Mouse (Mus musculus): ENCODE data around the gene Uqcc2. TPM values are rescaled to one million over a fixed set of nuclear protein-coding genes. Genes with fewer than 3 reads are reported as not detected.

Gene Uqcc2
- polyA plus RNA-seq, 1 experiment = 148 TPM

DNA sequence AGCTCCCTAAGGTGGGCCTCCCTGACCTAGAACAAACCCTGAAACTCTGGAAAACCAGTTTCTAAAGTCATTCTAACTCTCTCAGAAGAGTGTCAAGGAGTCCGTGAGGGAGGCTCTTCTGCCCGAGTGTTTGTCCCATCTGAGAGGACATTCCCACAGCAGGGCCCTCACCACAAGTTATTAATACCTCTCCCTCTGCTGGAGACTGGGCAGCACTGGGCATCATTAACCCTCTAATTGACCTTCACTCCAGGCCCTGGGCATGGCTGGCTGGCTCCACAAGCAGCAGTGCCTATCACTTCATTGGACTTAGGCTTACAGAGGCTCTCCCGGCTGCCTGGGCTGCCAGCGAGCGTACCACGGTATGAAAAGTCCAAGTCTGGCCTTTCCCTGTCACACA is 24.7 kb upstream of the Uqcc2 start:
- H3K27ac ChIP-seq (ENCODE audit: insufficient read depth, low read length) = no peak overlapping the region
- no peak for TF ChIP-seq POLR2A (IDR thresholded peaks at IDR 0.05; ENCODE audit: low read depth, low read length)
- TF ChIP-seq CTCF (IDR thresholded peaks at IDR 0.05; ENCODE audit: borderline replicate concordance, insufficient read depth, low read length) = no peak
- H3K4me3 ChIP-seq (ENCODE audit: insufficient read depth, low read length) = no peak overlapping the region

DNA sequence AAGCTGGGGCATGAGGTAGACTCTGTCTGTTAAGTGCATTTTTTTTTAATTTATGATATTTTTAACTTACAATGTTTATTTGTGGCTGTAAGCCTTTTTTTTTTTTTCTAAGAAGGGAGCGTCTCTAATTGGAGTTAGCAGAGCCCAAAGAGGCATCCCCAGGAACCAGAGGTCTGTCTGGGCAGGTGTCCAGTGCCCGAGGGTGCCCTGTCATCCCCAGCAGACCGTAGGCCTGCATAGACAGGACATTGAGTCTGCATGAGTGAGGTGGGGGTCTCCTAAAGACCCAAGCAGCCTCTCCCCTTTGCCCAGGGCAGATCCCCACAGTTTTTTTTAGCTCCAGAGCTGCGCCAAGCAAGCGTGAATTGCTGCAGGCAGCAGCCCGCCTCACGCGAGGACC is 22.0 kb upstream of the Uqcc2 start:
- Histone ChIP-seq H3K4me1 (ENCODE audit: control insufficient read depth, insufficient read depth, low read length) (peaks cover 8% of the 10 kb centered on the region), H3K27ac (ENCODE audit: insufficient read depth, low read length) (no peak overlapping the region), H3K4me3 (ENCODE audit: insufficient read depth, low read length) (no peak overlapping the region)
- TF ChIP-seq CTCF (IDR thresholded peaks at IDR 0.05; ENCODE audit: borderline replicate concordance, insufficient read depth, low read length) (no peak), POLR2A (IDR thresholded peaks at IDR 0.05; ENCODE audit: low read depth, low read length) (no peak)

More for the DNA sequence above, 24.7 kb upstream of the Uqcc2 start:
- peaks cover 6% of the 10 kb centered on the region for H3K4me1 ChIP-seq (ENCODE audit: control insufficient read depth, insufficient read depth, low read length)

GRCm38 (mm10) chr17:27154881-27155280 is 21.2 kb upstream of the Uqcc2 start:
- TF ChIP-seq POLR2A (IDR thresholded peaks at IDR 0.05; ENCODE audit: low read depth, low read length) = no peak
- H3K27ac ChIP-seq (ENCODE audit: insufficient read depth, low read length) = peak overlapping the region; percentile 5; the same call in 1 of the 2 replicates
- H3K4me3 ChIP-seq (ENCODE audit: insufficient read depth, low read length) = no peak overlapping the region
- peaks cover 8% of the 10 kb centered on the region for H3K4me1 ChIP-seq (ENCODE audit: control insufficient read depth, insufficient read depth, low read length)

GRCm38 (mm10) chr17:27154256-27154655 is 20.5 kb upstream of the Uqcc2 start:
- H3K4me1 ChIP-seq (ENCODE audit: control insufficient read depth, insufficient read depth, low read length) = peaks cover 8% of the 10 kb centered on the region
- TF ChIP-seq CTCF (IDR thresholded peaks at IDR 0.05; ENCODE audit: borderline replicate concordance, insufficient read depth, low read length) = no peak
- no peak for TF ChIP-seq POLR2A (IDR thresholded peaks at IDR 0.05; ENCODE audit: low read depth, low read length)
- H3K4me3 ChIP-seq (ENCODE audit: insufficient read depth, low read length) = no peak overlapping the region
- H3K27ac ChIP-seq (ENCODE audit: insufficient read depth, low read length) = peak overlapping the region; percentile 65

DNA sequence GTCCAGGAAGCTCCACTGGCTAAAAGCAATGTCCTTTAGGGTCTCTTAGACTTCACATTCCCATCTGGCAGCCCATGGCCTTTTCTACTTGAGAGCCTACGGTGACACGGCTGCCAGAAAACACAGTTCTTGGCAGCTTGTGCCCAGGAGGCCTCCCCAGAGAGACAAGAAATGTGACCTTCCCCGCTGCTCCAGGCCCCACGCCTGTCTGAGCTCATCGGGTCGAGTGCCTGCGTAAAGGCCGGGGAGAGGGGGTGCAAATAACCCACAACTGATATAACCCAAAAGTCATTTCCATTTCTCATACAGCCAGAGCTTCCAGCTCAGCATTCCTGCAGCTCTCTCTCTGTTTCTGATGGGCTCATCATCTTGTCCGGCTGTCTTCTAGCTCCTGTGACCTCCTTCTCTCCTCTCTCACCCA is 20.1 kb upstream of the Uqcc2 start:
- Histone ChIP-seq H3K27ac (ENCODE audit: insufficient read depth, low read length) (peak overlapping the region; percentile 65), H3K4me1 (ENCODE audit: control insufficient read depth, insufficient read depth, low read length) (peaks cover 8% of the 10 kb centered on the region), H3K4me3 (ENCODE audit: insufficient read depth, low read length) (no peak overlapping the region)
- TF ChIP-seq CTCF (IDR thresholded peaks at IDR 0.05; ENCODE audit: borderline replicate concordance, insufficient read depth, low read length) (no peak), POLR2A (IDR thresholded peaks at IDR 0.05; ENCODE audit: low read depth, low read length) (no peak)

GRCm38 (mm10) chr17:27152976-27153723 is 19.4 kb upstream of the Uqcc2 start:
- H3K4me3 ChIP-seq (ENCODE audit: insufficient read depth, low read length) = no peak overlapping the region
- H3K4me1 ChIP-seq (ENCODE audit: control insufficient read depth, insufficient read depth, low read length) = peaks cover 8% of the 10 kb centered on the region
- no peak for TF ChIP-seq CTCF (IDR thresholded peaks at IDR 0.05; ENCODE audit: borderline replicate concordance, insufficient read depth, low read length)
- TF ChIP-seq POLR2A (IDR thresholded peaks at IDR 0.05; ENCODE audit: low read depth, low read length) = no peak
- H3K27ac ChIP-seq (ENCODE audit: insufficient read depth, low read length) = peak overlapping the region; percentile 65

DNA sequence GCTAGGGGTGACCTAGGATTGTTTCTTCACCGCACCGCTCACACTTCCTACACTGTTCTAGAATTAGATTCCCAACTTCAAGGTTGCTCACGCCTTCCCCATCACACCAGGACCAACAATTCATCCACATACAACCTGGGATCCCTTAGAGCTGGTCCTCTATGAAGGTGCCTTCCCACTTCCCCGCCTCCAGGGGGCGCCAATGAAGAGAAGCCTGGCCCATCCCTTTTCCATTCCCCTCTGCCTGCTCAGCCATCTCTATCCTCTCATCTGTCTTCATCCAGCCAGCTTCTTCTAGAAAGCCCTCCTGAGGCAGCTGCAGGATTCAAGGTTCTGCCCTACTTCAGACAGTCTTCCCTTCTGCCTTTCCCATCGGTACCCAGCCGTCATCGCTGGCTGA is 17.7 kb upstream of the Uqcc2 start:
- peaks cover 13% of the 10 kb centered on the region for H3K4me1 ChIP-seq (ENCODE audit: control insufficient read depth, insufficient read depth, low read length)
- no peak overlapping the region for H3K27ac ChIP-seq (ENCODE audit: insufficient read depth, low read length)
- no peak overlapping the region for H3K4me3 ChIP-seq (ENCODE audit: insufficient read depth, low read length)
- no peak for TF ChIP-seq POLR2A (IDR thresholded peaks at IDR 0.05; ENCODE audit: low read depth, low read length)
- TF ChIP-seq CTCF (IDR thresholded peaks at IDR 0.05; ENCODE audit: borderline replicate concordance, insufficient read depth, low read length) = no peak

GRCm38 (mm10) chr17:27150871-27151270 is 17.2 kb upstream of the Uqcc2 start:
- TF ChIP-seq POLR2A (IDR thresholded peaks at IDR 0.05; ENCODE audit: low read depth, low read length) (no peak), CTCF (IDR thresholded peaks at IDR 0.05; ENCODE audit: borderline replicate concordance, insufficient read depth, low read length) (no peak)

GRCm38 (mm10) chr17:27146323-27146923 is 12.7 kb upstream of the Uqcc2 start:
- Histone ChIP-seq H3K4me3 (ENCODE audit: insufficient read depth, low read length) (no peak overlapping the region), H3K27ac (ENCODE audit: insufficient read depth, low read length) (0 out of 2 replicates have a peak overlapping the region, but pooled peaks have one; percentile 27), H3K4me1 (ENCODE audit: control insufficient read depth, insufficient read depth, low read length) (peaks cover 22% of the 10 kb centered on the region)
- TF ChIP-seq POLR2A (IDR thresholded peaks at IDR 0.05; ENCODE audit: low read depth, low read length) = no peak
- TF ChIP-seq CTCF (IDR thresholded peaks at IDR 0.05; ENCODE audit: borderline replicate concordance, insufficient read depth, low read length) = no peak

More at GRCm38 (mm10) chr17:27150871-27151270, 17.2 kb upstream of the Uqcc2 start:
- Histone ChIP-seq H3K4me3 (ENCODE audit: insufficient read depth, low read length) (no peak overlapping the region), H3K27ac (ENCODE audit: insufficient read depth, low read length) (no peak overlapping the region), H3K4me1 (ENCODE audit: control insufficient read depth, insufficient read depth, low read length) (peaks cover 18% of the 10 kb centered on the region)

GRCm38 (mm10) chr17:27144152-27144551 is 10.4 kb upstream of the Uqcc2 start:
- H3K4me1 ChIP-seq (ENCODE audit: control insufficient read depth, insufficient read depth, low read length) = peaks cover 32% of the 10 kb centered on the region
- TF ChIP-seq POLR2A (IDR thresholded peaks at IDR 0.05; ENCODE audit: low read depth, low read length) (no peak), CTCF (IDR thresholded peaks at IDR 0.05; ENCODE audit: borderline replicate concordance, insufficient read depth, low read length) (no peak)
- H3K4me3 ChIP-seq (ENCODE audit: insufficient read depth, low read length) = no peak overlapping the region

More at GRCm38 (mm10) chr17:27144152-27144551, 10.4 kb upstream of the Uqcc2 start:
- no peak overlapping the region for H3K27ac ChIP-seq (ENCODE audit: insufficient read depth, low read length)
